Mouse (Mus musculus) CH12.LX (cell line): ENCODE results near the gene Man2b2.

ENCODE experiments used
- BHLHE40 ChIP-seq: IDR thresholded peaks from 2 replicates; pipeline ENCODE4 v1.6.1; 2011; ENCODE audit warnings: mild to moderate bottlenecking, low read depth, low read length, improper control_type of control experiment
- CHD1 ChIP-seq: IDR thresholded peaks from 2 replicates; pipeline ENCODE4 v1.6.1; 2012; ENCODE audit warnings: low read depth, low read length, improper control_type of control experiment, inconsistent platforms
- CTCF ChIP-seq, 2 experiments: IDR thresholded peaks in 1 of 2; conservative IDR thresholded peaks in 1 of 2; 2 replicates each; pipeline ENCODE4 v1.5.1; 2011 to 2012; ENCODE audit warnings: low read depth in 2 of 2, low read length in 2 of 2, improper control_type of control experiment in 1 of 2, inconsistent platforms in 1 of 2, mild to moderate bottlenecking in 1 of 2, moderate library complexity in 1 of 2
- E2F4 ChIP-seq: IDR thresholded peaks from 2 replicates; pipeline ENCODE4 v1.6.1; 2011; ENCODE audit warnings: low read depth, low read length, improper control_type of control experiment; ENCODE audit not compliant: insufficient replicate concordance
- EP300 ChIP-seq: IDR thresholded peaks from 2 replicates; pipeline ENCODE4 v1.6.1; 2011; ENCODE audit warnings: low read length, improper control_type of control experiment
- JUND ChIP-seq: conservative IDR thresholded peaks from 2 replicates; pipeline ENCODE4 v1.6.1; 2011; ENCODE audit warnings: low read depth, low read length, improper control_type of control experiment
- NRF1 ChIP-seq: IDR thresholded peaks from 2 replicates; pipeline ENCODE4 v1.6.1; 2014; ENCODE audit warnings: low read depth, mild to moderate bottlenecking, inconsistent platforms, low read length, improper control_type of control experiment, moderate library complexity
- POLR2A ChIP-seq: IDR thresholded peaks from 2 replicates; pipeline ENCODE4 v1.6.1; 2011; ENCODE audit warnings: low read depth, mild to moderate bottlenecking, improper control_type of control experiment, low read length
- RCOR1 ChIP-seq: conservative IDR thresholded peaks from 2 replicates; pipeline ENCODE4 v1.6.1; 2012; ENCODE audit warnings: low read depth, mild to moderate bottlenecking, inconsistent platforms, low read length, improper control_type of control experiment
- SMC3 ChIP-seq: IDR thresholded peaks from 2 replicates; pipeline ENCODE4 v1.6.1; 2011; ENCODE audit warnings: low read depth, low read length, improper control_type of control experiment
- USF2 ChIP-seq: conservative IDR thresholded peaks from 2 replicates; pipeline ENCODE4 v1.6.1; 2011; ENCODE audit warnings: low read depth, low read length, improper control_type of control experiment

DNA sequence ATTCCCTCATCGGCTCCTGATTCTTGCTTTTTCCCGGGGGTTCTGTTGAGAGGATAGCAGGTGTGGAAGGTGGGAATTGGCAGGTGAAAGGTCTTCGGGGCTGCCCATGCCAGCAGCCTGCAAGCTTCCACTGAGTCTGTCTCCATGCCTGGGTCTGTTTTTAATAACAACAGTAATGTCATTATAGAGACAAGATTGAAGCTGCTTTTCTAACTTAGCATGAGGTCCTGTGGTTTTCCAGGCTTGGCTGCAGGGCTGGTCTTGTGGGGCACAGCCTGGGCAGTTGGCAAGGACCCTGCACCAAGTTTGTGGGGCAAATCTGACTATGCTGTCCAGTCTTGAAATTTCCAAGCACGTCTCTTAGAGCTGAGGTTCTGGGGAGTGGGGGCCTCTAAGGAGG, 45.5 kb upstream of the Man2b2 start:
- TF ChIP-seq CHD1 = no peak
- TF ChIP-seq CTCF (conservative IDR thresholded peaks at IDR 0.05 in 1 of 2, IDR thresholded peaks at IDR 0.05 in 1 of 2; ENCODE audit: low read depth in 2 of 2, low read length in 2 of 2) = no peak
- TF ChIP-seq POLR2A = no peak
- no peak for TF ChIP-seq EP300
- no peak for TF ChIP-seq E2F4
- no peak for TF ChIP-seq RCOR1
- TF ChIP-seq SMC3 = no peak
- TF ChIP-seq BHLHE40 = no peak
- TF ChIP-seq JUND = no peak
- no peak for TF ChIP-seq USF2
- no peak for TF ChIP-seq NRF1
